In the genomic region with DNA sequence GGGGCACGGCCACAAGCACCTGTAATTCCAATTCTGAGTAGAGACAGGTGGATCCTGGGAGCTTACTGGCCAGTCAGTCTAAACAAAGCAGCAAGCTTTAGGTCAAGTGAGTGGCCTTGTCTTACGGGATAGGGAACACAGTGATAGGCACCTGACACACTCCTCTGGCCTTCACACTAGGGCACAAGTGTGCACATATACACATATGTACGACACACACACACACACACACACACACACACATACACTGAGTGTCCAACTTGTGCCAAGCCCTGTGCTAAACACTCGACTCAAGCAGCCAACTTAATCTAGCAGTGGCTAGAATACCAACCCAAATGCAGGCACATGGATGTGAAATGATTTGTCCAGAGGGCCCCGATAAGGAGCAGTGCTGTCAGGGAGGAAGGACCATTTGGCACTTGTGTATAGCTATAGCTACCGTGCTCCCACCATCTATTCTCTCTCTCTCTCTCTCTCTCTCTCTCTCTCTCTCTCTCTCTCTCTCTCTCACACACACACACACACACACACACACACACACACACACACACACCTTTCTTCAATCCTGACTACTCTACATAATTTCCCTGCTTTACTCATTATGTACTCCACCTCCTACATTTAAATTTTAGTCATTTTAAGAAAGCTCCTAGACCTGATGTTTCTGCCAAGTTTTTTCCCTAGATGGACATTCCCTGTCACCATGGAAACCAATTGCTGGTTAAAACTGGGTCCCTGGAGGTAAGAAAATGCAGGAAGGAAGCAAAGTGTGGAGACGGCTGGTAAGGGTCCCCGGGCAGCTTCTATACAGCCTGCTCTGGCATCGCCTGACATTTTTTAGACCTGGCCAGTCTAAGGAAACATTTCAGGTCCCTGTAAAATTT, we compare ENCODE assay signal across 12 mouse cellular contexts.
DNase-seq lines count a peak whose midpoint lies in the region; ATAC-seq and TF ChIP-seq lines count a peak whose summit lies in the region.
"Had no signal": no experiment of that assay in that cellular context is flagged by ENCODE, and none has a peak within 500 bp of the region (broad histone marks: within the 10 kb centered on the region; RNA-seq: fewer than 3 reads in every experiment).

No protein-coding gene starts in this region.

- H3K9me3 ChIP-seq in lung, embryonic 14.5 days (ENCODE audit: low read depth, low read length), result no peaks in the 10 kb centered on the region
- H3K9me3 ChIP-seq in hindbrain, embryonic 16.5 days (ENCODE audit: control insufficient read depth, low read length), result no peaks in the 10 kb centered on the region
- no peaks in the 10 kb centered on the region for H3K9me3 ChIP-seq in midbrain, postnatal 0 days (ENCODE audit: low read length)
- H3K9me3 ChIP-seq: kidney, embryonic 15.5 days had no signal

- no peak overlapping the region for H3K4me3 ChIP-seq in lung, embryonic 14.5 days (ENCODE audit: low read depth, low read length)
- no peak overlapping the region for H3K4me3 ChIP-seq in hindbrain, embryonic 16.5 days (ENCODE audit: low read length)
- H3K4me3 ChIP-seq in midbrain, postnatal 0 days (ENCODE audit: low read depth, low read length), result no peak overlapping the region
- H3K4me3 ChIP-seq: heart, adult 2 months; kidney, embryonic 15.5 days had no signal

- no peak for TF ChIP-seq CTCF in lung, embryonic 14.5 days (IDR thresholded peaks at IDR 0.05; ENCODE audit: low read depth)
- no peak for TF ChIP-seq CTCF in midbrain, postnatal 0 days (IDR thresholded peaks at IDR 0.05)

- no peak overlapping the region for H3K4me2 ChIP-seq in lung, embryonic 14.5 days
- H3K4me2 ChIP-seq in hindbrain, embryonic 16.5 days (ENCODE audit: low read length), result no peak overlapping the region
- no peak overlapping the region for H3K4me2 ChIP-seq in midbrain, postnatal 0 days (ENCODE audit: low read depth, low read length, poor library complexity, severe bottlenecking)

- 53% methylated on average over 9 of the region's 9 CpGs for WGBS in lung, embryonic 14.5 days
- 55% methylated on average over 9 of the region's 9 CpGs for WGBS in hindbrain, embryonic 16.5 days
- 60% methylated on average over 9 of the region's 9 CpGs for WGBS in midbrain, postnatal 0 days

- H3K27ac ChIP-seq in lung, embryonic 14.5 days (ENCODE audit: low read depth), result no peak overlapping the region
- H3K27ac ChIP-seq in hindbrain, embryonic 16.5 days (ENCODE audit: low read depth, low read length), result no peak overlapping the region
- H3K27ac ChIP-seq in midbrain, postnatal 0 days (ENCODE audit: low read depth, low read length), result peak overlapping the region; percentile 67; the same call in 1 of the 2 replicates
- H3K27ac ChIP-seq: heart, adult 2 months had no signal

- DNase-seq in frontal cortex, postnatal 25 days (ENCODE audit: low spot score in 2 of 2), result no peak
- peak; percentile 75 for DNase-seq in lung, embryonic 14.5 days
- DNase-seq in lung, postnatal 36 days, result no peak
- DNase-seq in midbrain, postnatal 0 days (ENCODE audit: low spot score), result peak; percentile 67
- DNase-seq: cerebellum, adult 18-20 months; lung, adult 2 months; thymus, adult 2 months had no signal

- ATAC-seq in frontal cortex, adult (ENCODE audit: low TSS enrichment), result peak; percentile 90
- no peak for ATAC-seq in lung, embryonic 14.5 days (ENCODE audit: insufficient read depth)
- ATAC-seq in hindbrain, embryonic 16.5 days, result peak; percentile 65
- peak; percentile 59 for ATAC-seq in midbrain, postnatal 0 days (ENCODE audit: low FRiP score)
- ATAC-seq in cerebellum, adult (ENCODE audit: insufficient number of reproducible peaks, low FRiP score, low TSS enrichment), result no peak

- no peaks in the 10 kb centered on the region for H3K36me3 ChIP-seq in lung, embryonic 14.5 days (ENCODE audit: insufficient read depth)
- no peaks in the 10 kb centered on the region for H3K36me3 ChIP-seq in hindbrain, embryonic 16.5 days (ENCODE audit: control insufficient read depth, insufficient read depth, low read length)
- H3K36me3 ChIP-seq in midbrain, postnatal 0 days (ENCODE audit: insufficient read depth, low read length), result no peaks in the 10 kb centered on the region
- H3K36me3 ChIP-seq: kidney, embryonic 15.5 days had no signal

- no peak overlapping the region for H3K9ac ChIP-seq in lung, embryonic 14.5 days
- H3K9ac ChIP-seq in hindbrain, embryonic 16.5 days (ENCODE audit: low read depth, low read length), result no peak overlapping the region
- H3K9ac ChIP-seq in midbrain, postnatal 0 days (replicated peaks; ENCODE audit: low read length, poor library complexity, severe bottlenecking), result no peak overlapping the region
- H3K9ac ChIP-seq: kidney, embryonic 15.5 days had no signal

- H3K27me3 ChIP-seq in lung, embryonic 14.5 days (ENCODE audit: insufficient read depth, low read length), result no peaks in the 10 kb centered on the region
- no peaks in the 10 kb centered on the region for H3K27me3 ChIP-seq in hindbrain, embryonic 16.5 days (replicated peaks; ENCODE audit: control insufficient read depth, insufficient read depth, low read length)
- H3K27me3 ChIP-seq in midbrain, postnatal 0 days (ENCODE audit: insufficient read depth, low read length), result no peaks in the 10 kb centered on the region
- H3K27me3 ChIP-seq: kidney, embryonic 15.5 days had no signal

- H3K4me1 ChIP-seq in lung, embryonic 14.5 days (ENCODE audit: insufficient read depth), result peaks cover 16% of the 10 kb centered on the region
- peaks cover 10% of the 10 kb centered on the region for H3K4me1 ChIP-seq in hindbrain, embryonic 16.5 days (ENCODE audit: control insufficient read depth, insufficient read depth, low read depth, low read length)
- H3K4me1 ChIP-seq in midbrain, postnatal 0 days (ENCODE audit: insufficient read depth, low read length), result peaks cover 5% of the 10 kb centered on the region; the same call in 1 of the 2 replicates

Comparison
In these comparisons a context has a peak if more than half of its experiments do, and no peak if none do; other contexts are left out.
1. DNase-seq: peak in lung, embryonic 14.5 days (single experiment) and midbrain, postnatal 0 days (single experiment); none in frontal cortex, postnatal 25 days (0 of 2) and lung, postnatal 36 days (single experiment).
2. ATAC-seq: peak in frontal cortex, adult (single experiment), hindbrain, embryonic 16.5 days (single experiment) and midbrain, postnatal 0 days (single experiment); none in lung, embryonic 14.5 days (single experiment) and cerebellum, adult (single experiment).